In genomic region chr9:108111593-108112121, GRCm38 (mm10) we compare ENCODE assay signal across 10 mouse cellular contexts. TPM values are rescaled to one million over a fixed set of nuclear protein-coding genes. Genes with fewer than 3 reads are reported as not detected.
A peak's percentile ranks its signal among the peaks of the same experiment; 100 is the strongest.
DNase-seq lines count a peak whose midpoint lies in the region; ATAC-seq and TF ChIP-seq lines count a peak whose summit lies in the region.
"Had no signal": no experiment of that assay in that cellular context is flagged by ENCODE, and none has a peak within 500 bp of the region (broad histone marks: within the 10 kb centered on the region; RNA-seq: fewer than 3 reads in every experiment).

No protein-coding gene starts in this region.

- peak overlapping the region; percentile 67 for H3K4me2 ChIP-seq in lung, embryonic 14.5 days
- H3K4me2 ChIP-seq in limb, embryonic 11.5 days (ENCODE audit: low read depth, severe bottlenecking), result peak overlapping the region; percentile 56
- H3K4me2 ChIP-seq in neural tube, embryonic 14.5 days (ENCODE audit: low read depth, low read length), result peak overlapping the region; percentile 34; the same call in 1 of the 2 replicates

- peaks cover 6% of the 10 kb centered on the region; the same call in 1 of the 2 replicates for H3K27me3 ChIP-seq in lung, embryonic 14.5 days (ENCODE audit: insufficient read depth, low read length)
- H3K27me3 ChIP-seq in limb, embryonic 11.5 days (ENCODE audit: control insufficient read depth, insufficient read depth, low read length), result peaks cover 10% of the 10 kb centered on the region
- no peaks in the 10 kb centered on the region for H3K27me3 ChIP-seq in neural tube, embryonic 14.5 days (ENCODE audit: control insufficient read depth, insufficient read depth, low read length)

- H3K4me3 ChIP-seq in lung, embryonic 14.5 days (ENCODE audit: low read depth, low read length), result peak overlapping the region; percentile 28
- H3K4me3 ChIP-seq in limb, embryonic 11.5 days (ENCODE audit: low read depth, low read length), result peak overlapping the region; percentile 28
- H3K4me3 ChIP-seq in neural tube, embryonic 14.5 days (ENCODE audit: low read depth, low read length), result no peak overlapping the region

- 69% methylated on average over 17 of the region's 17 CpGs for WGBS in lung, embryonic 14.5 days
- 75% methylated on average over 17 of the region's 17 CpGs for WGBS in limb, embryonic 11.5 days
- 74% methylated on average over 17 of the region's 17 CpGs for WGBS in neural tube, embryonic 14.5 days

- H3K9ac ChIP-seq in lung, embryonic 14.5 days, result peak overlapping the region; percentile 49
- H3K9ac ChIP-seq in limb, embryonic 11.5 days (ENCODE audit: low read length), result peak overlapping the region; percentile 62
- peak overlapping the region; percentile 25; the same call in 1 of the 2 replicates for H3K9ac ChIP-seq in neural tube, embryonic 14.5 days (replicated peaks; ENCODE audit: low read depth, low read length)

- no peak overlapping the region; the same call in 1 of the 2 replicates for H3K27ac ChIP-seq in lung, embryonic 14.5 days (ENCODE audit: low read depth)
- H3K27ac ChIP-seq in limb, embryonic 11.5 days (replicated peaks; ENCODE audit: low read depth, low read length), result no peak overlapping the region
- H3K27ac ChIP-seq in neural tube, embryonic 14.5 days (ENCODE audit: low read depth, low read length), result no peak overlapping the region

- ATAC-seq in lung, embryonic 14.5 days (ENCODE audit: insufficient read depth), result no peak; the same call in 1 of the 2 replicates
- ATAC-seq in limb, embryonic 11.5 days (ENCODE audit: insufficient number of reproducible peaks, low FRiP score, low TSS enrichment, low read depth), result no peak
- no peak for ATAC-seq in neural tube, embryonic 14.5 days (ENCODE audit: low read depth)

- H3K36me3 ChIP-seq in lung, embryonic 14.5 days (ENCODE audit: insufficient read depth), result no peaks in the 10 kb centered on the region
- H3K36me3 ChIP-seq in limb, embryonic 11.5 days (ENCODE audit: control insufficient read depth, insufficient read depth, low read length), result no peaks in the 10 kb centered on the region
- H3K36me3 ChIP-seq in neural tube, embryonic 14.5 days (ENCODE audit: control insufficient read depth, insufficient read depth, low read length), result peaks cover 39% of the 10 kb centered on the region

- H3K9me3 ChIP-seq in lung, embryonic 14.5 days (ENCODE audit: low read depth, low read length), result no peaks in the 10 kb centered on the region
- H3K9me3 ChIP-seq in limb, embryonic 11.5 days (ENCODE audit: control insufficient read depth, low read length), result peaks cover 4% of the 10 kb centered on the region; the same call in 1 of the 2 replicates
- H3K9me3 ChIP-seq in neural tube, embryonic 14.5 days (ENCODE audit: control insufficient read depth, low read length), result no peaks in the 10 kb centered on the region

- no peak for TF ChIP-seq CTCF in lung, embryonic 14.5 days (IDR thresholded peaks at IDR 0.05; ENCODE audit: low read depth)

- 0 out of 2 replicates have a peak, but pooled peaks cover 5% of the 10 kb centered on the region for H3K4me1 ChIP-seq in lung, embryonic 14.5 days (ENCODE audit: insufficient read depth)
- H3K4me1 ChIP-seq in limb, embryonic 11.5 days (ENCODE audit: control insufficient read depth, insufficient read depth, low read length), result peaks cover 10% of the 10 kb centered on the region
- no peaks in the 10 kb centered on the region for H3K4me1 ChIP-seq in neural tube, embryonic 14.5 days (ENCODE audit: control insufficient read depth, insufficient read depth, low read length)

- peak; percentile 67 for DNase-seq in cerebellum, adult 9-11 months
- no peak for DNase-seq in cerebellum, adult 8-10 months
- DNase-seq in lung, embryonic 14.5 days, result no peak
- no peak for DNase-seq in lung, postnatal 14 days
- DNase-seq in limb, embryonic 11.5 days (ENCODE audit: low spot score), result peak; percentile 21
- DNase-seq in thymus, postnatal 0 days (ENCODE audit: low spot score), result no peak
- DNase-seq in gastrocnemius, adult 8-10 months (ENCODE audit: low spot score in 2 of 2), result no peak
- DNase-seq: adrenal gland, adult 2 months had no signal

RNA-seq across cellular contexts. Expression of gene Apeh, which starts 17.3 kb away (rescaled TPM):
- 49.4 and 49.9 TPM in 2 replicates for polyA plus RNA-seq in lung, embryonic 14.5 days (2014; fragmentation: Nextera tagmentation; extraction: Ambion mirVana)
- polyA plus RNA-seq in limb, embryonic 11.5 days (2014; fragmentation: Nextera tagmentation; extraction: Ambion mirVana), result 56.3 and 63.4 TPM in 2 replicates
- 47.9 and 51.7 TPM in 2 replicates for polyA plus RNA-seq in neural tube, embryonic 14.5 days (2014; fragmentation: Nextera tagmentation; extraction: Ambion mirVana)
- polyA plus RNA-seq in thymus, postnatal 0 days (2015; fragmentation: Nextera tagmentation; extraction: Ambion mirVana), result 48.0 and 51.4 TPM in 2 replicates
- total RNA-seq in gastrocnemius, adult 8-10 months (2022), result 10 to 100 TPM; 29.4 to 43.5 (median 33.6) TPM

RNA-seq across cellular contexts. Expression of gene Rnf123, which starts 28.5 kb away (rescaled TPM):
- 27.9 and 30.9 TPM in 2 replicates for polyA plus RNA-seq in lung, embryonic 14.5 days (2014; fragmentation: Nextera tagmentation; extraction: Ambion mirVana)
- 26.4 and 29.9 TPM in 2 replicates for polyA plus RNA-seq in limb, embryonic 11.5 days (2014; fragmentation: Nextera tagmentation; extraction: Ambion mirVana)
- polyA plus RNA-seq in neural tube, embryonic 14.5 days (2014; fragmentation: Nextera tagmentation; extraction: Ambion mirVana), result 47.7 and 55.7 TPM in 2 replicates
- polyA plus RNA-seq in thymus, postnatal 0 days (2015; fragmentation: Nextera tagmentation; extraction: Ambion mirVana), result 27.9 and 37.9 TPM in 2 replicates
- total RNA-seq in gastrocnemius, adult 8-10 months (2022), result 100 to 1,000 TPM; 137 to 185 (median 161) TPM

RNA-seq across cellular contexts. Expression of gene Mst1, which starts 31.4 kb away (rescaled TPM):
- polyA plus RNA-seq in lung, embryonic 14.5 days (2014; fragmentation: Nextera tagmentation; extraction: Ambion mirVana), result 0.18 and 0.20 TPM in 2 replicates
- 0.37 and 1.3 TPM in 2 replicates for polyA plus RNA-seq in limb, embryonic 11.5 days (2014; fragmentation: Nextera tagmentation; extraction: Ambion mirVana)
- 0.08 TPM in 1 of 2 replicates, not detected in the other for polyA plus RNA-seq in neural tube, embryonic 14.5 days (2014; fragmentation: Nextera tagmentation; extraction: Ambion mirVana)
- 1.5 and 3.1 TPM in 2 replicates for polyA plus RNA-seq in thymus, postnatal 0 days (2015; fragmentation: Nextera tagmentation; extraction: Ambion mirVana)
- under 1 TPM in 1 of 4 experiments, not detected in 3; 0.40 TPM for total RNA-seq in gastrocnemius, adult 8-10 months (2022)
- total RNA-seq: layer of hippocampus, postnatal 10 days had no signal

RNA-seq across cellular contexts. Expression of gene Amigo3, which starts 58.7 kb away (rescaled TPM):
- polyA plus RNA-seq in lung, embryonic 14.5 days (2014; fragmentation: Nextera tagmentation; extraction: Ambion mirVana), result 3.1 and 3.4 TPM in 2 replicates
- polyA plus RNA-seq in limb, embryonic 11.5 days (2014; fragmentation: Nextera tagmentation; extraction: Ambion mirVana), result 1.7 and 1.9 TPM in 2 replicates
- 2.8 and 3.5 TPM in 2 replicates for polyA plus RNA-seq in neural tube, embryonic 14.5 days (2014; fragmentation: Nextera tagmentation; extraction: Ambion mirVana)
- polyA plus RNA-seq in thymus, postnatal 0 days (2015; fragmentation: Nextera tagmentation; extraction: Ambion mirVana), result 1.7 and 2.0 TPM in 2 replicates
- 1 to 10 TPM in 3 of 4 experiments, under 1 TPM in 1; 0.80 to 2.2 (median 1.5) TPM for total RNA-seq in gastrocnemius, adult 8-10 months (2022)

Comparison
In these comparisons a context has a peak if more than half of its experiments do, and no peak if none do; other contexts are left out.
1. DNase-seq: peak in cerebellum, adult 9-11 months (single experiment) and limb, embryonic 11.5 days (single experiment); none in cerebellum, adult 8-10 months (single experiment), lung, embryonic 14.5 days (single experiment), lung, postnatal 14 days (single experiment), thymus, postnatal 0 days (single experiment) and gastrocnemius, adult 8-10 months (0 of 2).
2. Peak in every context shown above with its lines, with median percentiles within 50 percentile points of each other: H3K4me2 ChIP-seq and H3K9ac ChIP-seq.